Mouse (Mus musculus) limb, embryonic 12.5 days (tissue): ENCODE data around the gene Ankrd13b. TPM values are rescaled to one million over a fixed set of nuclear protein-coding genes. Genes with fewer than 3 reads are reported as not detected.
A peak's percentile ranks its signal among the peaks of the same experiment; 100 is the strongest.

Experiments used
- ATAC-seq: fragments of 200-750 bp; cut with Nextera tagmentation; 2 replicates; pipeline ENCODE4 v1.8.0; 2017; ENCODE audit warnings: low read depth, moderate TSS enrichment; ENCODE audit not compliant: insufficient number of reproducible peaks, insufficient read depth, low FRiP score, low TSS enrichment
- H3K27ac ChIP-seq: fragments of 300-500 bp; sonication (generic); 2 replicates; pipeline ENCODE4 v1.5.1; 2016; ENCODE audit warnings: mild to moderate bottlenecking, moderate library complexity
- H3K27me3 ChIP-seq: fragments of 300-500 bp; sonication (generic); 2 replicates; pipeline ENCODE4 v1.6.1; 2016; ENCODE audit warnings: mild to moderate bottlenecking, moderate library complexity
- H3K36me3 ChIP-seq: fragments of 300-500 bp; sonication (generic); 2 replicates; pipeline ENCODE4 v1.6.1; 2016; ENCODE audit warnings: mild to moderate bottlenecking, moderate library complexity
- H3K4me1 ChIP-seq: fragments of 300-500 bp; sonication (generic); replicated peaks from 2 replicates; pipeline ENCODE4 v1.6.1; 2016
- H3K4me2 ChIP-seq: fragments of 300-500 bp; sonication (generic); 2 replicates; pipeline ENCODE4 v1.6.1; 2016; ENCODE audit warnings: mild to moderate bottlenecking, moderate library complexity
- H3K4me3 ChIP-seq: fragments of 300-500 bp; sonication (generic); replicated peaks from 2 replicates; pipeline ENCODE4 v1.5.1; 2016; ENCODE audit warnings: mild to moderate bottlenecking
- H3K9ac ChIP-seq: fragments of 300-500 bp; sonication (generic); replicated peaks from 2 replicates; pipeline ENCODE4 v1.6.1; 2016; ENCODE audit warnings: mild to moderate bottlenecking, moderate library complexity
- H3K9me3 ChIP-seq: fragments of 300-500 bp; sonication (generic); 2 replicates; pipeline ENCODE4 v1.6.1; 2016; ENCODE audit warnings: mild to moderate bottlenecking, moderate library complexity
- WGBS: fragments of 180-500 bp; shearing (Covaris S2); methylation state at CpG from one replicate; pipeline ENCODE4 v1.1.7; 2016; 5-methylcytosine and 5-hydroxymethylcytosine counted together
- polyA plus RNA-seq: library from polyadenylated mRNA; unstranded; fragments of >200 nt; fragmentation: Nextera tagmentation; extraction: Ambion mirVana; gene quantifications from 2 replicates; pipeline ENCODE4 v1.2.1, GENCODE M21; 2016

Ankrd13b gene
- polyA plus RNA-seq, 1 experiment from 2014 or later, result 12.9 TPM

- H3K9me3 ChIP-seq, result no peaks in the 10 kb centered on the region
- 73% methylated on average over 12 of the region's 12 CpGs for WGBS
- peaks cover 46% of the 10 kb centered on the region for H3K36me3 ChIP-seq
- no peak overlapping the region for H3K4me3 ChIP-seq
- H3K9ac ChIP-seq, result no peak overlapping the region
- no peak overlapping the region for H3K4me2 ChIP-seq
- peak overlapping the region; percentile 75 for H3K27ac ChIP-seq
- H3K27me3 ChIP-seq, result no peaks in the 10 kb centered on the region
- H3K4me1 ChIP-seq, result peaks cover 58% of the 10 kb centered on the region
- ATAC-seq, result no peak
These were observed 9.0 kb upstream of the Ankrd13b start for GRCm38 (mm10) chr11:77498261-77499139.

GRCm38 (mm10) chr11:77497851-77498250 is 8.4 kb upstream of the Ankrd13b start:
- Histone ChIP-seq H3K4me2 (no peak overlapping the region), H3K4me1 (peaks cover 58% of the 10 kb centered on the region), H3K36me3 (peaks cover 40% of the 10 kb centered on the region), H3K9ac (no peak overlapping the region), H3K9me3 (no peaks in the 10 kb centered on the region), H3K4me3 (no peak overlapping the region), H3K27ac (peak overlapping the region; percentile 75), H3K27me3 (no peaks in the 10 kb centered on the region)
- WGBS, result 50% methylated on average over 4 of the region's 4 CpGs
- no peak for ATAC-seq

GRCm38 (mm10) chr11:77497341-77497756 is 7.9 kb upstream of the Ankrd13b start:
- Histone ChIP-seq H3K9me3 (no peaks in the 10 kb centered on the region), H3K36me3 (peaks cover 35% of the 10 kb centered on the region), H3K4me1 (peaks cover 63% of the 10 kb centered on the region), H3K4me3 (no peak overlapping the region), H3K9ac (no peak overlapping the region; the same call in 1 of the 2 replicates), H3K27ac (peak overlapping the region; percentile 75), H3K27me3 (no peaks in the 10 kb centered on the region), H3K4me2 (peak overlapping the region; percentile 24; the same call in 1 of the 2 replicates)
- ATAC-seq, result no peak
- 9% methylated on average over 6 of the region's 6 CpGs for WGBS

- no peak overlapping the region for H3K4me3 ChIP-seq
- H3K27ac ChIP-seq, result no peak overlapping the region
- no peaks in the 10 kb centered on the region for H3K27me3 ChIP-seq
- no peak overlapping the region for H3K9ac ChIP-seq
- ATAC-seq, result no peak
- no peaks in the 10 kb centered on the region for H3K9me3 ChIP-seq
- peaks cover 17% of the 10 kb centered on the region for H3K36me3 ChIP-seq
- H3K4me2 ChIP-seq, result 0 out of 2 replicates have a peak overlapping the region, but pooled peaks have one; percentile 2
- H3K4me1 ChIP-seq, result peaks cover 70% of the 10 kb centered on the region
These were observed 6.0 kb upstream of the Ankrd13b start for GRCm38 (mm10) chr11:77495507-77495906.

GRCm38 (mm10) chr11:77494782-77495181 is 5.3 kb upstream of the Ankrd13b start:
- peaks cover 69% of the 10 kb centered on the region for H3K4me1 ChIP-seq
- 80% methylated on average over 6 of the region's 6 CpGs for WGBS
- H3K4me3 ChIP-seq, result peak overlapping the region; percentile 97; the same call in 1 of the 2 replicates
- peaks cover 10% of the 10 kb centered on the region for H3K36me3 ChIP-seq
- H3K27me3 ChIP-seq, result no peaks in the 10 kb centered on the region
- peak overlapping the region; percentile 90 for H3K4me2 ChIP-seq
- ATAC-seq, result no peak
- H3K9ac ChIP-seq, result peak overlapping the region; percentile 97; the same call in 1 of the 2 replicates
- no peaks in the 10 kb centered on the region for H3K9me3 ChIP-seq
- no peak overlapping the region for H3K27ac ChIP-seq

GRCm38 (mm10) chr11:77494344-77494676 is 4.8 kb upstream of the Ankrd13b start:
- H3K4me2 ChIP-seq, result peak overlapping the region; percentile 90
- peaks cover 69% of the 10 kb centered on the region for H3K4me1 ChIP-seq
- no peaks in the 10 kb centered on the region for H3K9me3 ChIP-seq
- peak overlapping the region; percentile 97 for H3K9ac ChIP-seq
- H3K36me3 ChIP-seq, result peaks cover 5% of the 10 kb centered on the region
- peak overlapping the region; percentile 97 for H3K4me3 ChIP-seq
- peak overlapping the region; percentile 85; the same call in 1 of the 2 replicates for H3K27ac ChIP-seq
- no peak for ATAC-seq
- H3K27me3 ChIP-seq, result no peaks in the 10 kb centered on the region
- WGBS, result 24% methylated on average over 4 of the region's 4 CpGs

- no peaks in the 10 kb centered on the region for H3K9me3 ChIP-seq
- no peaks in the 10 kb centered on the region; the same call in 1 of the 2 replicates for H3K36me3 ChIP-seq
- no peaks in the 10 kb centered on the region for H3K27me3 ChIP-seq
- H3K4me1 ChIP-seq, result peaks cover 71% of the 10 kb centered on the region
- H3K4me2 ChIP-seq, result peak within 1 kb of the TSS; percentile 90
- no peak for ATAC-seq
- 1% methylated on average over 65 of the region's 74 CpGs for WGBS
- H3K27ac ChIP-seq, result peak within 1 kb of the TSS; percentile 93
- H3K4me3 ChIP-seq, result peak within 1 kb of the TSS; percentile 97
- peak within 1 kb of the TSS; percentile 97 for H3K9ac ChIP-seq
These were observed 4.2 kb upstream of the Ankrd13b start, which contains the start of gene Git1 for GRCm38 (mm10) chr11:77493512-77494343. Git1 (plus strand) TSS chr11:77493562.

- H3K4me1 ChIP-seq, result peaks cover 72% of the 10 kb centered on the region
- H3K4me2 ChIP-seq, result peak overlapping the region; percentile 86
- H3K27ac ChIP-seq, result peak overlapping the region; percentile 93
- WGBS, result under 1% methylated on average over 32 of the region's 32 CpGs
- H3K4me3 ChIP-seq, result peak overlapping the region; percentile 97
- H3K9ac ChIP-seq, result peak overlapping the region; percentile 55; the same call in 1 of the 2 replicates
- H3K36me3 ChIP-seq, result no peaks in the 10 kb centered on the region
- no peaks in the 10 kb centered on the region for H3K9me3 ChIP-seq
- no peaks in the 10 kb centered on the region for H3K27me3 ChIP-seq
- peak; percentile 42; the same call in 1 of the 2 replicates for ATAC-seq
These were observed 3.4 kb upstream of the Ankrd13b start for GRCm38 (mm10) chr11:77492911-77493332.

GRCm38 (mm10) chr11:77492311-77492871 is 2.9 kb upstream of the Ankrd13b start:
- Histone ChIP-seq H3K27ac (peak overlapping the region; percentile 93), H3K9me3 (no peaks in the 10 kb centered on the region), H3K36me3 (no peaks in the 10 kb centered on the region), H3K4me1 (peaks cover 72% of the 10 kb centered on the region), H3K9ac (peak overlapping the region; percentile 50; the same call in 1 of the 2 replicates), H3K4me2 (peak overlapping the region; percentile 86), H3K27me3 (no peaks in the 10 kb centered on the region), H3K4me3 (peak overlapping the region; percentile 97)
- ATAC-seq, result no peak
- WGBS, result 1% methylated on average over 18 of the region's 18 CpGs

GRCm38 (mm10) chr11:77491502-77492291 is 2.2 kb upstream of the Ankrd13b start:
- Histone ChIP-seq H3K27ac (peak overlapping the region; percentile 93), H3K9me3 (no peaks in the 10 kb centered on the region), H3K9ac (peak overlapping the region; percentile 50), H3K4me1 (peaks cover 72% of the 10 kb centered on the region), H3K4me2 (peak overlapping the region; percentile 86), H3K4me3 (peak overlapping the region; percentile 97), H3K27me3 (no peaks in the 10 kb centered on the region), H3K36me3 (no peaks in the 10 kb centered on the region)
- 0% methylated on average over 23 of the region's 23 CpGs for WGBS
- peak; percentile 69; the same call in 1 of the 2 replicates for ATAC-seq
